Mouse (Mus musculus): ENCODE results near the gene Ostc. TPM values are rescaled to one million over a fixed set of nuclear protein-coding genes. Genes with fewer than 3 reads are reported as not detected.

The Ostc gene
- polyA plus RNA-seq (2015; fragmentation: Nextera tagmentation; extraction: Ambion mirVana), result 205 and 226 TPM in 2 replicates

DNA sequence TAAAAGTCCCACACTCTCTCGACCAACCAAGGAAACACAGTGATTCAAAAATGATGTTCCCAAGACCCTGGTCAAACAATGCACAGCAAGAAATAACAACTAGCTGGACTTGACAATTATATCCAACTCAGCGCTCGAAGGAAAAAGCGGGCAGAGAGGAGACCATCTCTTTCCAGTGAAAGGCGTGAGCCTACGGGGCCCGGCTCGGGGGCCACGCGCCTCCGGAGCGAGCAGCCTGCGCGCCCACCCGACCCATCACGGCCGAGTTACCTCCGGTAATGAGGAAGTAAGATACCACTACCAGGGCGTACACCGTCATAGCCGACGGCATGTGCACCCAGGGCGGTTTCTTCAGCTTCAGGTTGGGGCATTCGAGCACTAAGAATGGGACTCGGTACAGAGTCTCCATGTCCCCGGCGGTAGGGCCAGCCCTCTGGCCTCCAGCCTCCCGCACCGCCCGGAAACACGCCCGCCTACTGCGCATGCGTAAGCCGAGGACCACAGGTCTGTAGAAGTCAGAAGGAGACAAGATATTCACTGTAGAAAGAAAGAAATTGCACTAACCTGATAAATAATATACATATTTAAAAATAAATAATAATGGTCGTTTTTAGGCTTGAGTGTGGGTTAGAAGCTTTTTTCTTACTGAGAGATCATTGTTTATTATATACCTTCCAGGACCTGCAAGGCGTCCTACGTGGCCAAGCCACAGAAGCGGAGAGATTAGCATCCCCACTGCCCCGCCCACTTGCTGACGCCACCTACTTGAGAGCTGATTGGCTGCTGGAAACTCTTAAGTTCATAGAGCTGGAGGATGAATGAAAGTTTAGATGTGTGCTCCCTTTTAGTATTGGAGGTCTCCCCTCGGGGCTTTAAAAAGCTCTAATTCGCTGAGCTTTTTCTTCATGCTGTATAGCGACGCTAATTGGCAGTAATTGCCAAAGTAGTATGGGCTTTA is at the start of gene Ostc:
TSS of gene Ostc (minus strand) at position 478 of the 958 bp plus-strand sequence.
- Histone ChIP-seq H3K4me3 (replicated peaks) (peak within 1 kb of the TSS; percentile 69), H3K27ac (replicated peaks) (peak within 1 kb of the TSS; percentile 88), H3K9me3 (replicated peaks) (no peaks in the 10 kb centered on the region), H3K36me3 (no peaks in the 10 kb centered on the region), H3K4me1 (peaks cover 24% of the 10 kb centered on the region), H3K4me2 (peak within 1 kb of the TSS; percentile 83), H3K9ac (replicated peaks) (peak within 1 kb of the TSS; percentile 82), H3K27me3 (replicated peaks) (no peaks in the 10 kb centered on the region)
- under 1% methylated on average over 45 of the region's 45 CpGs for WGBS
- ATAC-seq (ENCODE audit: low FRiP score), result peak; percentile 96

DNA sequence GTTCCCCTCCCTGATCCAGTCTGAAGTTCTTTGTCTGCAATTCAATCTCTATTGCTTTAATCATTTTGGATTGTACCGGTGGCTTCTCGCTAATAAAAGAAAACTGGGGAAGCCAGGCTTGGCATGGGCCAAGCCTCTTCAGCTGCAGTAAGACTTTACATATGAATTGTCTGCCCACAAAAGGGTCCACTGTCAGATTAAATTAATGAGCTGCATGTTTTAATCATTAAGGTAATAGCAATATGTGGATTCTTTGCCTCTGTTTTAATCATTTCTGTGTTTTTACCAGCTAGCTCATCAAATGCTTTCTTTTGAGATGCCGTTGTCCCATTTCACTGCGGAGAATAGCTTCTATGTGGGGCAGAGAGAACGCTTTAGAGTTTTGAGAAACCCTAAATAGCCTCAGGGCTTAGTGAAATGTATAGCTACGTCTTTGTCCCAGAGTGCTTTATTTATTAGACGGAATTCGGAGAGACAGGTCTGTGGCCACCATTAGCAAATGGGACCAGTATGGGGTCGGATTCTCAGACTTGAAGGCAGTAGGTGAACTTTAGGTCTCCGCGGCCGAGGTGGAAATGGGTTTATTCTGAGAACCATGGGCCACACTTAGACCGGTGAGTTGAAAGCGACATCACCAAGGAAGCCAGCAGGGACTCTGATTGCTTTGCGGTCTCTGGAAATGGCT is 49.1 kb upstream of the Ostc start:
- H3K4me2 ChIP-seq, result 0 out of 2 replicates have a peak overlapping the region, but pooled peaks have one; percentile 3
- H3K27me3 ChIP-seq (replicated peaks), result no peaks in the 10 kb centered on the region
- H3K4me3 ChIP-seq (replicated peaks), result no peak overlapping the region
- H3K36me3 ChIP-seq, result no peaks in the 10 kb centered on the region
- no peak overlapping the region for H3K27ac ChIP-seq (replicated peaks)
- H3K4me1 ChIP-seq, result peaks cover 10% of the 10 kb centered on the region; the same call in 1 of the 2 replicates
- H3K9me3 ChIP-seq (replicated peaks), result no peaks in the 10 kb centered on the region
- WGBS, result 25% methylated on average over 15 of the region's 15 CpGs
- ATAC-seq (ENCODE audit: low FRiP score), result no peak
- H3K9ac ChIP-seq (replicated peaks), result no peak overlapping the region

DNA sequence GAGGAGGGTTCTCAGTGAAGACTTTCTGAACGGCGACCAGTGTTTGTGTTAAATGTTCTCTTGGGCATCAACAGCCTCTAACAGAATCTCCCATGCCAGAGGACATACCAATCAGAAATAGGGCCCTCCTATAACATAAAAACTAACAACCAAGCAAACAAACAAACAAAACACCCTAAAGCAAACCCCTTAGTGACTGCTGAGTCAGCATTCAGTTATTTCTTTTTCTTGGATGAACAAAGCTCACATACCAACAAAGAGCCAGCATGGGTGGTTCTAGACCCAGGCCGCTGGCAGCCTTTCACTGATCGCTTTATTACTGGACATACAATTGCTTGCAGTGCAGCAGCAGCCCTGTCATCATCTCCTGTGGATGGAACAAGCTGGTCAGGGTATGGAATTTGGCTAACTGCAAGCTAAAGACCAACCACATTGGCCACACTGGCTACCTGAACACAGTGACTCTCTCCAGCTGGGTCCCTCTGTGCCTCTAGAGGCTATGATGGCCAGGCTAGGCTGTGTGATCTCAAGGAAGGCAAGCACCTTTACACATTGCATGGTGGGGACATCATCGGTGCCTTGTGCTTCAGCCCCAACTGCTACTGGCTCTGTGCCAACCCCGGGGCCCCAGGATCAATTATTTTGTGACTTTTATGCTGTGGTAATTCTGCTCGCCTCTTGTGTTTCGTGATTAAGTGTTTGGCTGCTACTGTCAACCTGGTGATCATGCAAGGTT is 48.0 kb upstream of the Ostc start:
- peaks cover 10% of the 10 kb centered on the region; the same call in 1 of the 2 replicates for H3K4me1 ChIP-seq
- no peak overlapping the region for H3K27ac ChIP-seq (replicated peaks)
- H3K9me3 ChIP-seq (replicated peaks), result no peaks in the 10 kb centered on the region
- ATAC-seq (ENCODE audit: low FRiP score), result no peak
- H3K4me3 ChIP-seq (replicated peaks), result no peak overlapping the region
- H3K9ac ChIP-seq (replicated peaks), result no peak overlapping the region
- no peaks in the 10 kb centered on the region for H3K27me3 ChIP-seq (replicated peaks)
- H3K36me3 ChIP-seq, result no peaks in the 10 kb centered on the region
- H3K4me2 ChIP-seq, result no peak overlapping the region
- 55% methylated on average over 8 of the region's 8 CpGs for WGBS

DNA sequence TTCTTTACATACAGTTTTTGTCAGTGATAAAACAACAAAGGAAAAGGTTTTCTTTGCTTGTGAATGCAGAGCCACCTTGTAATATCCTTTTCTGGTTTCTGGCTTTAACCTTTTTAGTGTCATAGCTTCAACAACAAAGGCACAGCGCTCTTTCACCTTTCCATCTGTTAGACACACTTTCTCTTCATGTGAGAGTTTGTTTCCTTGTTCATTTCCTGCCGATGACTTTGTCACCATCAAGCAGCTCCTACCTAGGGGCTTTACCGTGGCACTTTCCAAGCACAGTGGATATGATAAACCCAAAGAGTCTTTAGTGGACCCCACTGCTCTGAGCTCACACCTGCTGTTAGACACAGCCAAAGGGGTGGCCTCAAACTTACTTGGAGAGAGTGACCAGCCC is 40.0 kb upstream of the Ostc start:
- no peaks in the 10 kb centered on the region for H3K36me3 ChIP-seq
- H3K27ac ChIP-seq (replicated peaks), result no peak overlapping the region
- no peaks in the 10 kb centered on the region; the same call in 1 of the 2 replicates for H3K9me3 ChIP-seq (replicated peaks)
- no peaks in the 10 kb centered on the region for H3K4me1 ChIP-seq
- no peak overlapping the region for H3K4me2 ChIP-seq
- H3K9ac ChIP-seq (replicated peaks), result no peak overlapping the region
- ATAC-seq (ENCODE audit: low FRiP score), result no peak
- H3K27me3 ChIP-seq (replicated peaks), result no peaks in the 10 kb centered on the region
- no peak overlapping the region for H3K4me3 ChIP-seq (replicated peaks)
- 94% methylated on average over 3 of the region's 3 CpGs for WGBS

DNA sequence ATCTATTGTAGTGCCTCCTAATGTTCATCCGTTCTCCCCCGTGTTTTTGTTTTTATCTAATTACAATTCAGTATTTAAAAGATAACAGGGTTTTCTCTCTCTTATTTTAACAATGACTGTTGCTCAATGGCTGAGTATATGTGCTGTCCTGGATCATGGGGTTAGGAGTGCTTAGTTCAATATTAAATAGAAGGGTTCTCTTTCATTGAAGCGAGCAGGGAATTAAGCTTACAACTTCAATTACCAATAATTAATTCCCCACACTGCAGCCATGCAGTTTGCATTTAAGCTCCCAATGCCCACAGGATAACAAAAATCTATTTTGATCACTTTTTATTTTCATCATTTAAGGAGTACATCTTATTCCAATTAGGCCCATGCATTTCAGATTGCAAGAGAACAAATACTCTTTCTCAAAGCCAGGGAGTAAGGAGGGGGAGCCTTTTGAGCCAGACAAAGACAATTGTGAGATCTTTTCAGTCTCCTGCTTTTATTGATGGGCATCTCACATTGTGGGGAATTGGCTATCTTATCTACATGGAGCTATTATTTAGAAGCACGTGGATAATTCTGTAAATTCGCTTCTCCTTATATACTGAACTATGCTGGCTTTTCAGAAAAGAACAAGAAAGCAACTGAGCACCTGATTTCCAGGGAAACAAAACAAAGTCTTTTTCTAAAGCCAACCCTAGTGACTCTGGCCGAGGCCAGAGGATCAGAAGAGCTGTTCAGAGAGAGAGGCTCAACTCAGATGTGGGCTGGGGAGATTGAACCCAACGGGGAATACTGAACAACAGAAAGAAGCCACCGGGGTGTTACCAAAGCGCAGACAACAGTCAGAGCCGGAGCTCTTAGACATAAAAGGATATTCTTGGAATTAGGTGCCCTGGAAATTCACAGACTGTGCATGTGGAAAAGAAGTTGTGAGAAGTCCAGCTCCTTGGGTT is 37.7 kb upstream of the Ostc start:
- H3K4me2 ChIP-seq, result no peak overlapping the region
- no peak overlapping the region for H3K9ac ChIP-seq (replicated peaks)
- no peaks in the 10 kb centered on the region for H3K4me1 ChIP-seq
- H3K36me3 ChIP-seq, result no peaks in the 10 kb centered on the region
- ATAC-seq (ENCODE audit: low FRiP score), result no peak
- 31% methylated on average over 10 of the region's 10 CpGs for WGBS
- no peak overlapping the region for H3K4me3 ChIP-seq (replicated peaks)
- no peak overlapping the region for H3K27ac ChIP-seq (replicated peaks)
- H3K9me3 ChIP-seq (replicated peaks), result no peaks in the 10 kb centered on the region; the same call in 1 of the 2 replicates
- no peaks in the 10 kb centered on the region for H3K27me3 ChIP-seq (replicated peaks)

DNA sequence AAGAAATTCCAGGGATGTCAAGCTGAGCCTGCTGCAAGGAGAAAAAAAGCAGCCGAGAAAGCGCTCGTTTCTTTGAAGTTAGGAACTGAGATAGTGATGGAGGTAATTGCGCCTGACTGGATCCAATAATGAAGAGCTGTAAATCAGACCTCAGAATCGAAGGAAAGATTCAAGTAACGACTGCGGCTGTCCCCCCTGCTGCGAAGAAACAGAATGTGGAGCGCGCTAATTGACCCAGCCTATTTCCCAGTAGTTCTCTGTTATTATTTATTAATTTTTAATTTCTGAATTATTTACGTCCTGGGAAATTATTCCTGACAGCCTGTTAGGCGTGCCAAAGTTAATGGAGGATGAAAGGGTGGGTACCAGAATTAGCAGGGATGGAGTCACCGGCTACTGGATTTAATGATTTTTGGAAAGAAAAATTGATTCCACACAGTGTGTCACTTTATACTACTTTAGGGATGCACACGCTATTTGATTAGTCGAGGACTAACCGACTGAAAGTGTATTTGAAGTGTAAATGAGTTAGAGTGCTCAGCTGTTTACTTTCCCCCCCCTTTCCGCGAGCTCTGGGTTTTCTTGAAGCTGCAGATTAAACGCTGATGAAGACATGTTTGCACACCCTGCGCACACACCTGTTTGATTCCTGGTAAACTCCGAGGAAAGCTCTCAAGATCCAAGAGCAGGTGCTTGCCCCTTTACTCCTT is 28.6 kb upstream of the Ostc start:
- peak; percentile 60 for ATAC-seq (ENCODE audit: low FRiP score)

DNA sequence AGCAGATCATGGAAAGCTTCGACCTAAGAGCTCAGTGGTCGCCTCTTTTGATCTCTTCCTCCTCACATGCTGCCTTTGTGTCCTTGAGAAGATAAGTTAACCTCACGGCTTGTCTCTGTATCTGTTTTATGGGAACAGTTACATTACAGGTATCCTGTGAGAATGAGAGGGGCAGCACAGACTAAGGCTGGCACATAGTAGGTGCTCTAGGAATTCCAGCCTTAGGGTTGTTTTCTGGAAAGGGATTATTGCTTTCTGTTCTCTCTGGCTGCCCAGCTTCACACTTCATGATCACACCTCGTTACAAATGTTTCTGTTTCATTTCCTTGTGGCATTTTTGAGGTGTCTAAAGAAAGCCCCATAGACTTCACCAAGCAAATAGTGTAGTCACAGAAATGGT is 27.5 kb upstream of the Ostc start:
- H3K4me2 ChIP-seq, result no peak overlapping the region
- no peak overlapping the region for H3K9ac ChIP-seq (replicated peaks)
- WGBS, result 59% methylated on average over 4 of the region's 4 CpGs
- H3K27ac ChIP-seq (replicated peaks), result no peak overlapping the region
- H3K36me3 ChIP-seq, result no peaks in the 10 kb centered on the region
- no peaks in the 10 kb centered on the region for H3K27me3 ChIP-seq (replicated peaks)
- H3K4me3 ChIP-seq (replicated peaks), result no peak overlapping the region
- no peak for ATAC-seq (ENCODE audit: low FRiP score)
- no peaks in the 10 kb centered on the region for H3K9me3 ChIP-seq (replicated peaks)
- H3K4me1 ChIP-seq, result peaks cover 11% of the 10 kb centered on the region

More for the DNA sequence above, 28.6 kb upstream of the Ostc start:
- no peaks in the 10 kb centered on the region for H3K9me3 ChIP-seq (replicated peaks)
- H3K9ac ChIP-seq (replicated peaks), result no peak overlapping the region
- H3K27ac ChIP-seq (replicated peaks), result no peak overlapping the region
- peaks cover 11% of the 10 kb centered on the region for H3K4me1 ChIP-seq
- H3K4me3 ChIP-seq (replicated peaks), result no peak overlapping the region
- H3K4me2 ChIP-seq, result peak overlapping the region; percentile 27
- H3K27me3 ChIP-seq (replicated peaks), result no peaks in the 10 kb centered on the region
- H3K36me3 ChIP-seq, result no peaks in the 10 kb centered on the region
- 14% methylated on average over 21 of the region's 21 CpGs for WGBS

DNA sequence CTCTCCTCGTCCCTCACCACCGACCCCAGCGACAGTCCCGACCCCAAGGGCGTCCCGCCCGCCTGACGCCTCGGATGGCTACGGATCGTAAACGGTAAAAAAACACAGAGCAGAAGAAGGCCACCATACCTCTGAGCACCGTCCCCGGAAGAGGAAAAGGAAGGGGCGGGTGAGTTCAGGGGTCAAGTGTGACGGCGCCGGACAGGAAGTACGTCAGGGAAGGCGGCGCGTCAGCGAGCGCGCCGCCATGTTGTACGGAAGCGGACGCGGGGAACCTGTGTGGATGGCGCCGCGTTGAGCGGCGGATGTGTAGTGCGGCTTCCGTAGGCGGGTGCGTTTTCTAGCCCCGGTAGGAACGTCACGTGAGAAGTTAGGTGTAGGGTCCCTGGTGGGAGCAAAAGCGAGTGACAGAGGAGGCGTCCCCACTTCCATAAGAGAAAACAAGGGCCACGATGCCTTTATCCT is 21.0 kb upstream of the Ostc start, which contains the start of gene Rpl34:
TSS of gene Rpl34 (minus strand) at position 210 of the 465 bp plus-strand sequence.
- peak; percentile 99 for ATAC-seq (ENCODE audit: low FRiP score)
- WGBS, result 0% methylated on average over 45 of the region's 45 CpGs
- Histone ChIP-seq H3K4me2 (peak within 1 kb of the TSS; percentile 74), H3K27ac (replicated peaks) (peak within 1 kb of the TSS; percentile 85), H3K9ac (replicated peaks) (peak within 1 kb of the TSS; percentile 94), H3K9me3 (replicated peaks) (no peaks in the 10 kb centered on the region), H3K27me3 (replicated peaks) (no peaks in the 10 kb centered on the region), H3K36me3 (peaks cover 34% of the 10 kb centered on the region), H3K4me3 (replicated peaks) (peak within 1 kb of the TSS; percentile 93), H3K4me1 (peaks cover 22% of the 10 kb centered on the region)

DNA sequence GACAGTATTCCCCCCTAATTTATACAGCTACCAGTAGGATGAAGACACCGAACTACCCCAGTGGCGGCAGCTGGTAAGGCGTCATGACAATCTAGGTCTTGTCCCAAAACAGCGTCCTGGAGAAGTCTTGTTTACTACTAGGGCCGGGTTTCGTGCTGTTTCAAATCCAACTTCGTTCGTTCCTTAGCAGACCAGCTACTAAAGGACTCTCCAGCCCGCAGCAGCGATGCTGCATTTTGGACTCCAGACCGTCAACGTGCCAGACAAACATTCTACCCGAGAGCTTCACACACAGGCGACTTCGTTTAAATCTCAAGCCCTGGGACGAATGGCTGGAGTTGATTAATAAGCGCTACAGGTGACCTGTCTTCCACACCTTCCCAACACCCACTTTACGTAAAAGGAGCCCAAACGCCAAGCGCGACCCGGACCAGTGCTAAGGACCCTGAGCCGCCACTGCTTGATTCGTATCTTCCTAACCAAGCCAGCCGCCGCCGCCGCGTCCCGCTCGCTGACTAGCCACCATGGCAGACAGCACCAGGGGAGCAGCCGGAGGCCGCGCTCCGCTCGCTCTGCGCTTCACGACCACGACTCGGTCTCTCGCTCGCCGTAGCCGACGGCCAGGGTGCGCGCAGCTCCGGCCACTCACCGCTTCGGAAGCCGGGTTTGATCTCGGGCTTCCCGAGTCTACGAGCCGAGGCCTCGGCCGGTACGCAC is 20.4 kb upstream of the Ostc start:
- peak overlapping the region; percentile 85 for H3K27ac ChIP-seq (replicated peaks)
- no peaks in the 10 kb centered on the region for H3K9me3 ChIP-seq (replicated peaks)
- peak overlapping the region; percentile 93 for H3K4me3 ChIP-seq (replicated peaks)
- H3K4me1 ChIP-seq, result peaks cover 22% of the 10 kb centered on the region
- peak; percentile 65 for ATAC-seq (ENCODE audit: low FRiP score)
- peak overlapping the region; percentile 74 for H3K4me2 ChIP-seq
- no peaks in the 10 kb centered on the region for H3K27me3 ChIP-seq (replicated peaks)
- WGBS, result under 1% methylated on average over 58 of the region's 58 CpGs
- H3K36me3 ChIP-seq, result peaks cover 34% of the 10 kb centered on the region
- peak overlapping the region; percentile 94 for H3K9ac ChIP-seq (replicated peaks)
